Mouse (Mus musculus) midbrain, embryonic 16.5 days (tissue): Measurements from ENCODE around the gene Dennd1a. TPM values are rescaled to one million over a fixed set of nuclear protein-coding genes. Genes with fewer than 3 reads are reported as not detected.

Source experiments
- ATAC-seq: fragments of 200-750 bp; cut with Nextera tagmentation; 2 replicates; pipeline ENCODE4 v1.8.0; 2017; ENCODE audit warnings: moderate TSS enrichment
- H3K27ac ChIP-seq: fragments of 300-500 bp; sonication (generic); 2 replicates; pipeline ENCODE4 v1.5.1; 2014; ENCODE audit warnings: mild to moderate bottlenecking, low read length, mixed read lengths
- H3K27me3 ChIP-seq: fragments of 300-500 bp; sonication (generic); 2 replicates; pipeline ENCODE4 v1.6.1; 2014; ENCODE audit warnings: low read depth, low read length, mixed read lengths; ENCODE audit not compliant: control insufficient read depth, insufficient read depth
- H3K36me3 ChIP-seq: fragments of 300-500 bp; sonication (generic); 2 replicates; pipeline ENCODE4 v1.6.1; 2014; ENCODE audit warnings: mild to moderate bottlenecking, low read length, moderate library complexity, mixed read lengths; ENCODE audit not compliant: control insufficient read depth, insufficient read depth
- H3K4me1 ChIP-seq: fragments of 300-500 bp; sonication (generic); 2 replicates; pipeline ENCODE4 v1.6.1; 2014; ENCODE audit warnings: mild to moderate bottlenecking, low read length, mixed read lengths; ENCODE audit not compliant: control insufficient read depth, insufficient read depth
- H3K4me2 ChIP-seq: fragments of 300-500 bp; sonication (generic); 2 replicates; pipeline ENCODE4 v1.6.1; 2014; ENCODE audit warnings: mild to moderate bottlenecking, low read length, mixed read lengths
- H3K4me3 ChIP-seq: fragments of 300-500 bp; sonication (generic); 2 replicates; pipeline ENCODE4 v1.5.1; 2014; ENCODE audit warnings: low read depth, mild to moderate bottlenecking, low read length, moderate library complexity, mixed read lengths
- H3K9ac ChIP-seq: fragments of 300-500 bp; sonication (generic); 2 replicates; pipeline ENCODE4 v1.6.1; 2014; ENCODE audit warnings: low read depth, low read length, mixed read lengths
- H3K9me3 ChIP-seq: fragments of 300-500 bp; sonication (generic); replicated peaks from 2 replicates; pipeline ENCODE4 v1.6.1; 2014; ENCODE audit warnings: mild to moderate bottlenecking, low read length, mixed read lengths; ENCODE audit not compliant: control insufficient read depth, poor library complexity, severe bottlenecking
- WGBS: fragments of 180-500 bp; shearing (Covaris S2); extraction: QIAGEN DNeasy Blood & Tissue Kit; methylation state at CpG from one replicate; pipeline ENCODE4 v1.1.7; 2014; 5-methylcytosine and 5-hydroxymethylcytosine counted together
- polyA plus RNA-seq: library from polyadenylated mRNA; unstranded; fragments of >200 nt; fragmentation: Nextera tagmentation; extraction: Ambion mirVana; gene quantifications from 2 replicates; pipeline ENCODE4 v1.2.1, GENCODE M21; 2015

The Dennd1a gene
- polyA plus RNA-seq, 1 experiment from 2014 or later, result 21.7 TPM

DNA sequence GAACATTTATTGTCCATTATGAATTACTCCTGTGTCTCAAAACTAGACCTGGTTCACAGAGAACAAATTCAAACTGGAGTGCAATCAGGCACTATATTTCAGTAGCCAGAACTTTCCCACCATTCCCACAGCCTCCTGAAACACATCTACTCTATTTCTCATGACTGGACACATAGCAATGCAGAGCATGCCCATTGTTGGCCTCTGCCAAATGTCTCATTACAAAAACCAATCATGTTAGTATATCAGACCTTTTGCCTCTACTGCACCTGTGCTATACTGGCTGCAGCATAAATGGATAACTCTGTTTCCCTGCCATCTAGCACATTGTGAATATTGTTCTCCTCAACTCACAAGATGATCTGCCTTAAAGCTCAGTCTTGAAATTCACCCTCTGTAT is 238.2 kb downstream of the Dennd1a start:
- ATAC-seq, result no peak
- Histone ChIP-seq H3K27ac (no peak overlapping the region), H3K4me1 (peaks cover 6% of the 10 kb centered on the region; the same call in 1 of the 2 replicates)

DNA sequence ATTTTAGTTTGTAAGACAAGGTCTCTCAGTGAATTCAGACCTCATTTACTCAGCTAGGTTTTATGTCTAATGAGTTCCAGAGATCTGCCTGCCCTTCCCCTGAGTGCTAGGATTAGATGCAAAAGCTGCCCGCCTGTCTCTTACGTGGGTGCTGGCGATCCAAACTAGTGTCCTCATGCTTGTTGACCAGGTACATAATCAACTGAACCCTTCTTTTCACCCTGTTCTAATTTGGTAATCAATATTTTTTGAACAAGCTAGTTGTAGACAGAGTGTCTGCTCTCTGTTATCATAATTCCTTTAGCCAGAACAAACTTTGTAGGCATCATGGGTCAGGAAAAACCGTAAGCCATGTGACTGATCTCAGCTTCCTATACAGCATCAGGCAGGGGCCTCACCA is 241.9 kb downstream of the Dennd1a start:
- Histone ChIP-seq H3K27me3 (no peaks in the 10 kb centered on the region), H3K4me2 (no peak overlapping the region), H3K9me3 (no peaks in the 10 kb centered on the region), H3K4me1 (no peaks in the 10 kb centered on the region), H3K36me3 (no peaks in the 10 kb centered on the region), H3K9ac (no peak overlapping the region), H3K4me3 (no peak overlapping the region), H3K27ac (no peak overlapping the region)
- ATAC-seq, result no peak
- whole genome bisulfite sequencing, result 83% methylated on average over 4 of the region's 4 CpGs

More for the DNA sequence above, 238.2 kb downstream of the Dennd1a start:
- H3K9me3 ChIP-seq, result no peaks in the 10 kb centered on the region
- H3K4me2 ChIP-seq, result no peak overlapping the region
- H3K36me3 ChIP-seq, result no peaks in the 10 kb centered on the region
- no peak overlapping the region for H3K4me3 ChIP-seq
- no peaks in the 10 kb centered on the region for H3K27me3 ChIP-seq
- no peak overlapping the region for H3K9ac ChIP-seq

DNA sequence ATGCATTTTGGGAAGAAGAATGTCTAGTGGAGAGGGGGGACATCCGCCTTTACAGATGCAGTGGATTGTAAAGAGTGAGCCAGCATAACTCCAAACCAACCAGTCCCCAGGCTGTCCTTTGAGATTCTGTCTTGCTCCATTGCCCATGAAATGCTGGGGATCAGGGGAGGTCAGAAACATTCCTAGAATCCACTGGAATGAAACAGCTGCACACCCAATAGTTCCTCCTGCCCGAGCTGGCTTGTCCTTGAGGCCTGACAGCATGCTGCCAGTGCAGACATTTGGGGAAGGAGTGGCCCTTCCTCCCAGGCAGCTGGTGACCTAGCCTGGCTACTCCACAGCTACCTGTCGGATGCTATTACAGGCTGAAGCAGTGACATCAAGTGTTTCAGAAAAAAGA is 246.3 kb downstream of the Dennd1a start:
- H3K9me3 ChIP-seq, result no peaks in the 10 kb centered on the region
- H3K27me3 ChIP-seq, result no peaks in the 10 kb centered on the region
- 0 out of 2 replicates have a peak overlapping the region, but pooled peaks have one; percentile 6 for H3K9ac ChIP-seq
- no peak for ATAC-seq
- 21% methylated on average over 3 of the region's 3 CpGs for WGBS
- no peak overlapping the region for H3K27ac ChIP-seq
- H3K4me2 ChIP-seq, result no peak overlapping the region
- H3K4me3 ChIP-seq, result no peak overlapping the region
- no peaks in the 10 kb centered on the region for H3K36me3 ChIP-seq
- no peaks in the 10 kb centered on the region for H3K4me1 ChIP-seq

DNA sequence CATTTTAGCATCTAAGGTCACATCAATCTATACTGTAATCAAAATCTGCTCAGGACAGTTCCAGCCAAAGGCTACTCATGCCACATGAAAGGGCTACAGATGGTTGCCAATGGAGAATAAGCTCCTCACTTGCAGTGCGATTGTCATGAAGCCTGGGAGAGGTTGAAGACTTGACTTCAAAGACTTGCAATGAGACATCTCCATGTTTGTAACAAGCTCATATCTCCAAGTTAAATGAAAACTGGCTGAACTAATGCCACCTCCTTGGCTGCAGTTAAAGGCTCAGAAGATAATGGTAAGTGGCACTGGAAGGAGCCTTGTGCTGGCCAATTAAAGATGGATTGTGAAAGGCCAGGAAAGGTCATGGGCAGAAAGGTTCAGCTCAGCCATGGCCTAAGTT is 247.6 kb downstream of the Dennd1a start:
- no peak for ATAC-seq
- Histone ChIP-seq H3K4me1 (no peaks in the 10 kb centered on the region), H3K4me3 (no peak overlapping the region), H3K27me3 (no peaks in the 10 kb centered on the region), H3K4me2 (no peak overlapping the region), H3K36me3 (no peaks in the 10 kb centered on the region), H3K27ac (no peak overlapping the region), H3K9ac (no peak overlapping the region), H3K9me3 (no peaks in the 10 kb centered on the region)
- 40% methylated on average over 1 of the region's 1 CpGs for WGBS

DNA sequence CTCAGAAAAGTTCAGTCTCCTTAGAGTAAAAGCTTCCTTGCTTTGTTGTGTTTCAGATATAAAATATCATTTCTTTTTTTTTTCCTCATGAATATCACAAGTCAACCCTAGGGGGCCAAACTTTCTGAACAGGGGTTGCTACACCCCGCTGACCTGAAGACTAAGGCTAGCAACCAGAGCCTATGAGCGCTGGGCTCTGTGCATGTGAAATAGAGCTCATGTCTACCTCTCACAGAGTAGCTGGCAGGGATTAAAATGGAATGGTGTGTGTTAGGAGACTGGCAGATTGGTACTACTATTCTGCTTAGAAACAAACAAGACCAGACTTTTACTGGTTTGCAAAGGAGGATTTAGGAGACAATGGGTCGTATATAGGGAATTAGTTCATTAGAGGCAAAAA is 258.9 kb downstream of the Dennd1a start:
- H3K4me1 ChIP-seq, result peaks cover 3% of the 10 kb centered on the region; the same call in 1 of the 2 replicates
- no peak overlapping the region for H3K9ac ChIP-seq
- no peak overlapping the region for H3K27ac ChIP-seq
- H3K4me3 ChIP-seq, result no peak overlapping the region
- no peak for ATAC-seq
- H3K36me3 ChIP-seq, result no peaks in the 10 kb centered on the region
- H3K4me2 ChIP-seq, result no peak overlapping the region
- WGBS, result 47% methylated on average over 3 of the region's 3 CpGs
- no peaks in the 10 kb centered on the region for H3K9me3 ChIP-seq
- no peaks in the 10 kb centered on the region for H3K27me3 ChIP-seq

DNA sequence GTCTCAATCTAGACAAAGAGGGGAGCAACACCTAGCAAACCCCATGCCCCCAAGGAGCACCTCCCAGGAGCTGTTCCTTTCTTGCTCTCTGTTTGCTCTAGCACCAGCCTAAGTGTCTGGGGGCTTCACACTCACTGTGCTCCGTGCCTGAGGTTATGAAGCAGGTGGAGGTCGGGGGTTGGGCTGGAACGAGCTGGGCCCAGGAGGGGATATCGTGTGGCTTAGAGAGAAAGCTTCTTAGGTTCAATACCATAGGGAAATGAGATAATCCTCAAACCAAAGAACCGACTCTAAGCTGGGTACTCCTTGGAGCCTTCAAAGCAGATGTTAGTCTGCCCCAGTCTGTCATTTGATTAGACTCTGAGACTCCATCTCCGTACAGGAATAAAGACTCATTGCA is 261.6 kb downstream of the Dennd1a start:
- Histone ChIP-seq H3K4me2 (no peak overlapping the region), H3K9ac (no peak overlapping the region), H3K4me1 (peaks cover 3% of the 10 kb centered on the region; the same call in 1 of the 2 replicates), H3K4me3 (no peak overlapping the region), H3K36me3 (no peaks in the 10 kb centered on the region), H3K27ac (no peak overlapping the region), H3K27me3 (no peaks in the 10 kb centered on the region), H3K9me3 (no peaks in the 10 kb centered on the region)
- ATAC-seq, result no peak
- 9% methylated on average over 6 of the region's 6 CpGs for WGBS

DNA sequence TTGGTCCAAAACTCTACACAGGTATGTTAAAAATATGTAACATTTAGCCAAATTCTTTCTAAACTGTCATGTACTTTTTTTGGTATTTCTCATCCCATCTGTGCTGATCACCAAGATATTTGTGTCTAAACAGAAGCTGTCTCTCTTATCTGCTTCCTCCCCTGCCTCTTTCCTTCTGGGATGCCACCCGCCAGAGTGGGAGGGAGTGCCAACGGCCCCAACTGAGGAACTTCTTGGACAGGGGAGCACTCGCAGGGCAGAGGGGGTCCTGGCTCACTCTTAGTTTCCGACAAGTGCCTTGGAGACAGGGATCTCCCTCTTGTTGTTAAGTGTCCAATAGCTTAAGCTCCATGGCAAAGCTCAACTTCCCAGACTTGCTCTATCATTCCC is 263.5 kb downstream of the Dennd1a start:
- no peaks in the 10 kb centered on the region for H3K9me3 ChIP-seq
- H3K27ac ChIP-seq, result peak overlapping the region; percentile 33; the same call in 1 of the 2 replicates
- H3K4me1 ChIP-seq, result peaks cover 3% of the 10 kb centered on the region; the same call in 1 of the 2 replicates
- no peaks in the 10 kb centered on the region for H3K36me3 ChIP-seq
- no peak overlapping the region for H3K9ac ChIP-seq
- 75% methylated on average over 4 of the region's 4 CpGs for WGBS
- no peak overlapping the region for H3K4me3 ChIP-seq
- no peaks in the 10 kb centered on the region for H3K27me3 ChIP-seq
- no peak for ATAC-seq
- H3K4me2 ChIP-seq, result no peak overlapping the region

DNA sequence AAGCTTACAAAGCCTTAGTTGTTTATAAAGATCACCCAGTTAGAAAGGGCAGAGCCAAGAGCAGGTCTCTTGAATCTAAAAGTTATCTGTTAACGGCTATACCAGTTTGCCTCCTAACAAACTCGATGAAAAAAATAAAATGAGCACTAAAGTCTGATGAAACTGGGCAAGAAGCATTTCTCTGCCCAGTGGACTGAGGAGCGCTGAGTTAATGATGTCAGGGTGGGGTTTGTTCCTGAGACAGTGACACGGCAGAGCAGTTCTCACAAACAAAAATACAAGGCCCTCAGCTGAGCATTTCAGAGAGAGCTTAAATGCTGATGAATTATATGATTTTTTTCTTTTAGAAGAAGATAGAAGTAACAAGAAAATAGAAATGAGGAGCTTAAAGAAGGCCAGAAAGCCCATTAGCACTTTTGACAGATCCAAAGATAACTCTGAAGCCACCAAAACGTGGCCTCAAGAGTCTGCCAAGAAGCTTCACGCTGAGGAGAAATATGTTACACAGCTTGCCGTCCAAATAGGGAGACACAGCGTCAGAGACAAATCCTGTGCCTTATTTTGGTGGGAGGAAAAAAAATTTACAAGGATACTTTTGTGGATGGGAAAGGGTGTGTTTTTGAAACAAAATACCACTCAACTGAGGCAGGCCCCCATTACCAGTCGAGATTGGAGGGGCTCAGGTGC is 264.0 kb downstream of the Dennd1a start:
- H3K4me1 ChIP-seq, result peaks cover 3% of the 10 kb centered on the region; the same call in 1 of the 2 replicates
- no peak for ATAC-seq
- no peak overlapping the region for H3K27ac ChIP-seq
- H3K9ac ChIP-seq, result no peak overlapping the region
- no peaks in the 10 kb centered on the region for H3K27me3 ChIP-seq
- H3K9me3 ChIP-seq, result no peaks in the 10 kb centered on the region
- 77% methylated on average over 9 of the region's 9 CpGs for WGBS
- H3K36me3 ChIP-seq, result no peaks in the 10 kb centered on the region
- H3K4me2 ChIP-seq, result no peak overlapping the region
- H3K4me3 ChIP-seq, result no peak overlapping the region

GRCm38 (mm10) chr2:38021166-38021565 is 266.0 kb downstream of the Dennd1a start:
- Histone ChIP-seq H3K4me1 (peaks cover 3% of the 10 kb centered on the region; the same call in 1 of the 2 replicates), H3K9me3 (no peaks in the 10 kb centered on the region), H3K36me3 (no peaks in the 10 kb centered on the region), H3K4me2 (no peak overlapping the region), H3K27me3 (no peaks in the 10 kb centered on the region), H3K27ac (no peak overlapping the region), H3K9ac (no peak overlapping the region), H3K4me3 (no peak overlapping the region)
- peak; percentile 64; the same call in 1 of the 2 replicates for ATAC-seq
- 64% methylated on average over 9 of the region's 9 CpGs for WGBS
